Mouse (Mus musculus): ENCODE measurements at regions not wholly inside any gene's neighbourhood (a gene's known extent, or its start where the extent isn't known, plus 50 kb on each side); places are given as distances from the start of the nearest gene placed in this dataset.

GRCm38 (mm10) chr10:101269371-101269770, 411.9 kb upstream of the Mgat4c start:
- ATAC-seq (ENCODE audit: low FRiP score, low read depth) = no peak
- Histone ChIP-seq H3K4me1 (no peaks in the 10 kb centered on the region), H3K27me3 (replicated peaks) (no peaks in the 10 kb centered on the region), H3K27ac (no peak overlapping the region), H3K9ac (no peak overlapping the region), H3K4me2 (replicated peaks) (no peak overlapping the region), H3K4me3 (no peak overlapping the region), H3K36me3 (no peaks in the 10 kb centered on the region), H3K9me3 (no peaks in the 10 kb centered on the region)

- H3K27ac ChIP-seq = no peak overlapping the region
- no peaks in the 10 kb centered on the region for H3K4me1 ChIP-seq
- no peak overlapping the region for H3K9ac ChIP-seq
- no peaks in the 10 kb centered on the region for H3K36me3 ChIP-seq
- no peaks in the 10 kb centered on the region for H3K9me3 ChIP-seq
- H3K4me2 ChIP-seq (replicated peaks) = no peak overlapping the region
- H3K4me3 ChIP-seq = no peak overlapping the region
- 83% methylated on average over 3 of the region's 3 CpGs for WGBS
- no peak for ATAC-seq (ENCODE audit: low FRiP score, low read depth)
- no peaks in the 10 kb centered on the region for H3K27me3 ChIP-seq (replicated peaks)
Observed at GRCm38 (mm10) chr10:101271459-101272299, 409.6 kb upstream of the Mgat4c start.

GRCm38 (mm10) chr10:101288082-101288481, 393.2 kb upstream of the Mgat4c start:
- WGBS = 94% methylated on average over 2 of the region's 2 CpGs
- Histone ChIP-seq H3K27ac (no peak overlapping the region), H3K36me3 (no peaks in the 10 kb centered on the region), H3K4me2 (replicated peaks) (no peak overlapping the region), H3K27me3 (replicated peaks) (no peaks in the 10 kb centered on the region), H3K4me3 (no peak overlapping the region), H3K4me1 (no peaks in the 10 kb centered on the region), H3K9me3 (no peaks in the 10 kb centered on the region), H3K9ac (no peak overlapping the region)
- no peak for ATAC-seq (ENCODE audit: low FRiP score, low read depth)

- H3K4me1 ChIP-seq = no peaks in the 10 kb centered on the region
- no peak overlapping the region for H3K9ac ChIP-seq
- H3K4me3 ChIP-seq = no peak overlapping the region
- H3K36me3 ChIP-seq = no peaks in the 10 kb centered on the region
- no peak overlapping the region for H3K27ac ChIP-seq
- H3K4me2 ChIP-seq (replicated peaks) = no peak overlapping the region
- no peaks in the 10 kb centered on the region for H3K27me3 ChIP-seq (replicated peaks)
- no peak for ATAC-seq (ENCODE audit: low FRiP score, low read depth)
- no peaks in the 10 kb centered on the region for H3K9me3 ChIP-seq
- WGBS = 63% methylated on average over 2 of the region's 2 CpGs
Observed at GRCm38 (mm10) chr10:101302138-101302780, 379.0 kb upstream of the Mgat4c start.

GRCm38 (mm10) chr10:101304075-101304474, 377.2 kb upstream of the Mgat4c start:
- Histone ChIP-seq H3K4me1 (no peaks in the 10 kb centered on the region), H3K9ac (no peak overlapping the region)
- no peak for ATAC-seq (ENCODE audit: low FRiP score, low read depth)

GRCm38 (mm10) chr10:101316659-101317338, 364.5 kb upstream of the Mgat4c start:
- H3K4me2 ChIP-seq (replicated peaks) = no peak overlapping the region
- H3K4me3 ChIP-seq = no peak overlapping the region
- no peaks in the 10 kb centered on the region for H3K4me1 ChIP-seq
- no peaks in the 10 kb centered on the region for H3K36me3 ChIP-seq
- 85% methylated on average over 3 of the region's 3 CpGs for WGBS
- H3K9me3 ChIP-seq = no peaks in the 10 kb centered on the region
- ATAC-seq (ENCODE audit: low FRiP score, low read depth) = no peak
- no peaks in the 10 kb centered on the region for H3K27me3 ChIP-seq (replicated peaks)
- H3K27ac ChIP-seq = no peak overlapping the region
- no peak overlapping the region for H3K9ac ChIP-seq

More at GRCm38 (mm10) chr10:101304075-101304474, 377.2 kb upstream of the Mgat4c start:
- H3K27me3 ChIP-seq (replicated peaks) = no peaks in the 10 kb centered on the region
- H3K4me3 ChIP-seq = no peak overlapping the region
- no peak overlapping the region for H3K27ac ChIP-seq
- H3K4me2 ChIP-seq (replicated peaks) = no peak overlapping the region
- H3K36me3 ChIP-seq = no peaks in the 10 kb centered on the region
- no peaks in the 10 kb centered on the region for H3K9me3 ChIP-seq

GRCm38 (mm10) chr10:101321080-101321717, 360.1 kb upstream of the Mgat4c start:
- Histone ChIP-seq H3K4me3 (no peak overlapping the region), H3K4me1 (no peaks in the 10 kb centered on the region), H3K9me3 (no peaks in the 10 kb centered on the region), H3K27me3 (replicated peaks) (no peaks in the 10 kb centered on the region), H3K9ac (no peak overlapping the region), H3K4me2 (replicated peaks) (no peak overlapping the region), H3K36me3 (no peaks in the 10 kb centered on the region), H3K27ac (no peak overlapping the region)
- ATAC-seq (ENCODE audit: low FRiP score, low read depth) = no peak
- 80% methylated on average over 4 of the region's 4 CpGs for WGBS

- Histone ChIP-seq H3K4me2 (replicated peaks) (no peak overlapping the region), H3K4me3 (no peak overlapping the region), H3K27ac (no peak overlapping the region), H3K36me3 (no peaks in the 10 kb centered on the region), H3K9me3 (no peaks in the 10 kb centered on the region), H3K4me1 (no peaks in the 10 kb centered on the region), H3K9ac (no peak overlapping the region), H3K27me3 (replicated peaks) (no peaks in the 10 kb centered on the region)
- WGBS = 87% methylated on average over 1 of the region's 1 CpGs
- ATAC-seq (ENCODE audit: low FRiP score, low read depth) = no peak
Observed at GRCm38 (mm10) chr10:101324537-101324936, 356.8 kb upstream of the Mgat4c start.

GRCm38 (mm10) chr10:101328545-101328944, 352.7 kb upstream of the Mgat4c start:
- no peak overlapping the region for H3K27ac ChIP-seq
- H3K36me3 ChIP-seq = no peaks in the 10 kb centered on the region
- no peak for ATAC-seq (ENCODE audit: low FRiP score, low read depth)
- H3K4me3 ChIP-seq = no peak overlapping the region
- no peak overlapping the region for H3K4me2 ChIP-seq (replicated peaks)
- H3K27me3 ChIP-seq (replicated peaks) = no peaks in the 10 kb centered on the region
- 93% methylated on average over 1 of the region's 1 CpGs for WGBS
- no peaks in the 10 kb centered on the region for H3K4me1 ChIP-seq
- H3K9me3 ChIP-seq = no peaks in the 10 kb centered on the region
- no peak overlapping the region for H3K9ac ChIP-seq

- Histone ChIP-seq H3K4me1 (no peaks in the 10 kb centered on the region), H3K9ac (no peak overlapping the region), H3K4me2 (replicated peaks) (no peak overlapping the region), H3K9me3 (no peaks in the 10 kb centered on the region), H3K4me3 (no peak overlapping the region), H3K27me3 (replicated peaks) (no peaks in the 10 kb centered on the region), H3K36me3 (no peaks in the 10 kb centered on the region), H3K27ac (no peak overlapping the region)
- ATAC-seq (ENCODE audit: low FRiP score, low read depth) = no peak
- WGBS = 79% methylated on average over 3 of the region's 3 CpGs
Observed at GRCm38 (mm10) chr10:101330109-101330508, 351.2 kb upstream of the Mgat4c start.

- H3K9ac ChIP-seq = no peak overlapping the region
- no peak overlapping the region for H3K4me3 ChIP-seq
- no peak overlapping the region for H3K27ac ChIP-seq
- no peaks in the 10 kb centered on the region for H3K36me3 ChIP-seq
- no peaks in the 10 kb centered on the region for H3K9me3 ChIP-seq
- no peak for ATAC-seq (ENCODE audit: low FRiP score, low read depth)
- H3K27me3 ChIP-seq (replicated peaks) = no peaks in the 10 kb centered on the region
- H3K4me1 ChIP-seq = no peaks in the 10 kb centered on the region
- H3K4me2 ChIP-seq (replicated peaks) = no peak overlapping the region
- 62% methylated on average over 2 of the region's 3 CpGs for WGBS
Observed at GRCm38 (mm10) chr10:101335136-101335535, 346.2 kb upstream of the Mgat4c start.

GRCm38 (mm10) chr10:101339565-101339964, 341.7 kb upstream of the Mgat4c start:
- Histone ChIP-seq H3K36me3 (no peaks in the 10 kb centered on the region), H3K4me3 (no peak overlapping the region), H3K4me1 (no peaks in the 10 kb centered on the region), H3K9me3 (no peaks in the 10 kb centered on the region), H3K27ac (no peak overlapping the region), H3K27me3 (replicated peaks) (no peaks in the 10 kb centered on the region), H3K9ac (no peak overlapping the region), H3K4me2 (replicated peaks) (no peak overlapping the region)
- ATAC-seq (ENCODE audit: low FRiP score, low read depth) = no peak
- WGBS = 87% methylated on average over 3 of the region's 3 CpGs
